Mouse (Mus musculus) ovary, postnatal 10 days (tissue): ENCODE results near the gene Prkd2.

Experiments
- DNase-seq: peaks from one replicate; pipeline ENCODE4 v3.0.0; 2022; ENCODE audit warnings: low spot score

Gene Prkd2

DNA sequence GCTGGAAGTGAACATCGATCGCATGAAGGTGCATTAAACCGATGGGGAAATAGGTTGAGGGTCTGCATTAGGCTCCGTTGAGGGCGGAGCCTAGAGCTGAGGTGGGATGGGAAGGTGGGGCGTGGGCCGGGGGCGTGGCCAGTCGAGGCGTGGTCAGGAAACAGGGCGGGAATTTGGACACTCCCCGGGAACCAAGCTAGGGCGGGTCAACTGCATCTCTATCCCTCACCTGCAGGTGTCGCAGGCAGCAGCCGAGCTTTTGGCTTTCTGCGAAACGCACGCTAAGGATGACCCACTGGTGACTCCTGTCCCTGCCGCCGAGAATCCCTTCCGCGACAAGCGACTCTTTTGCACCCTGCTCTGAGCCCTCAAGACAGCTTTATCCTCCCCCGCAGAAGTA lies 52.3 kb downstream of the Prkd2 start:
- DNase-seq, result no peak

DNA sequence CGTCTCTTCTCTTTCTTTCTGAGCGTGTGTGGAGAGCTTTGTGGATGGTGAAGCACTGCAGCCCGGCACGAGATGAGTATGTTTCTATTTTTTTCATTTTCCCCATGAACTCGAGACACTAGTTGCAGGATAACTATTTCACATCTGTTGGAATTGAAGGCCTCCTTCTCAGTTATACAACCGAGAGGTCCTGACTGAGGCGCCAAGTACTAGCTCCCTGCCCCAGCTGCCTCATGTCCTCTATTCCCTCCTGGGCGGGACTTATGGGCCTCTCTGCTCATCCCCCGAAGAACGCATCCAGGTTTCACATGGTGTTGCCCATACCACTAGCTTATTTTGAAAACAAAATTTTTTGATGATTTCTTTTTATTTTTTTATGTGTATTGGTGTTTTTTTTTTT lies 52.8 kb downstream of the Prkd2 start:
- DNase-seq, result no peak

DNA sequence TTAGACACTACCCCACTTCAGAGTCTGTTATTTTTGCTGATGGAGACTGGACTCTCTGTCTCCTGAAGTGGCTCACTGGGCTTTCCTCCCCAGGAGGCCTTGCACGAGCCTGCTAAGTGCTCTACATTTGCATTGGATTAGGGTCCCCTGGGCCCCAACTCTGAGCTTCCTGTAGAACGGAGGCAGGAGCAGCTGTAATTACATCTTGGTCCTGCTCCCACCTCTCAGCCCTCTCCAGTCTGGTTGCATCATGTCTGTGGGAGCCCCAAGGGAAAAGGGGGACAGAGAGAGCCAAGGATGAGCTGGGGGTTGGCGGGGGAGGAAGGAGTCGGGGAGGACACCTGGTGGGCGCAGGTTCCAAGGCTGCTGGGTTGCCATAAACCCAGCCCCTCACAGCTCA lies 57.8 kb downstream of the Prkd2 start:
- DNase-seq, result no peak

DNA sequence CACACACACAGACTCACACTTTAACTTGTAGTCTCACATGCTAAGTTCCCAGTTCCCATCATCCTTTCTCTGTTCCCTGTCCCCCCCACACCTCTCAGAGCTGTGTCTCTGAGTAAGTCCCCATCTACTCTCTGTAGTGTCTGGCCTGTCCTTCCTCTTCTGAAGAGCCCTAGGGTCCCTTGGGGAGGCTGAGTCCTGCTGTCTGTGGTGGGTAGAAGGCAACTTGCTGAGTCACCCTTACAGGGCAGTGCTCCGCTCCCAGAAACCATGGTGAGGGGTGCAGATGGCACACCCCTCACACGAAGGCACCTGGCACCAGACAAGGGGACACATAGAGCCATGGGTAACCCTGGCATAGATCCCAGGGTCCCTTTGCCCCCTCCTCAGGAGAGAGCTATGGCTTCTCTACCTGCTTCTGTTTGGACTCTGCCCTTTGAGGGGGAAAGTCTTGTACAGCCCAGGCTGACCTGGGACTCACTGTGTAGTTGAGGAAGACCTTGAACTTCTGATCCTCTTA lies 60.8 kb downstream of the Prkd2 start:
- DNase-seq, result no peak

DNA sequence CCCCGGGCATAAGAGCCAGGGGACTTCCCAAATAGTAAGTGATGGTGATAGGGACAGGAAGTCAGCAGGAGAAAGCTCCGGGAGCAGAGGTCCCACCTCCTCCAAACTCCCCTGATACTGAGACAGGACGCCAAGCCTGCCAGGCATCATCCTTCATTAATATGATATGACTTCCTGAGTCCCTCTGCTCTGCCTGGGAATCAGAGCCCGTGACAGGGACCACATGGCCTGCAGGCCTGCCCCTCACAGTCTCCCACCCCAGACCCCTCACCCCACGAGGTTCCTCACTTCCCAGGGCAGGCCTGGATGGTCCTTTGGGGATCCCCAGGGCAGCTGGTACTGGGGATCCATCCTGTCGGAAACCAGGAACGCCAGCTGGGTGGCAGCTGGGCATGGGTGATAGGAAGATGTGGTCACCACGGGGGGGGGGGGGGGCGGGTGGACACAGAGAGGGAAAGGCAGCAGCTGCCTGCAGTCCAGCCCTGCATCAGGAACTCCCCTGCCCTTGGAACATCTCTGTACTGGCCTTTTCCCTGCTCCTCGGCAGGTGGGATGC lies 61.5 kb downstream of the Prkd2 start:
- no peak for DNase-seq

DNA sequence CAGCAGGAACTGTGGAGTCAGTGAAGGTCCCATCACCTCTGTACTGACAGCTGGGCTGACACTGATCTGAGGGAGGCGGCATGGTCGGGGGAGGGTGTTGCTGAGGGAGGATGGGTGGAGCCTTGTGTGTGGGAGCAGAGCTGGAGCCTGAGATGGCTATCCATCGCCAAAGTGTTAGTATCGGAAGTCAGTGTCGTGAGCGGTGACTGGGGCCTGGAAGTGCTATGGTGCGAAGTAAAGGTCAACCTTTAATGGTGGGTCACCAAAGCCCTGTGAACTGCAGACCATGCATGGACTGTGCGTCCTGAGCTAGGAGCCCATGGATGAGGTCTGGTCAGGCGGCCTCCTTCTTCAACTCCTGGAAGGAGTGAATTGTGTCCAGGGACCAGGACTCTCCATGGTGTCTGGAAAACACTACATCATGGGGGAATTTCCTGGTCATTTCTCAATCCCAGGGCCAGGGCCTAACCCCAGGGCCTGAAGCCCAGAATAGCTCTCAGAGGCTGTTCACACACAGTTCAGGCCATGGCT lies 62.9 kb downstream of the Prkd2 start:
- DNase-seq, result no peak

DNA sequence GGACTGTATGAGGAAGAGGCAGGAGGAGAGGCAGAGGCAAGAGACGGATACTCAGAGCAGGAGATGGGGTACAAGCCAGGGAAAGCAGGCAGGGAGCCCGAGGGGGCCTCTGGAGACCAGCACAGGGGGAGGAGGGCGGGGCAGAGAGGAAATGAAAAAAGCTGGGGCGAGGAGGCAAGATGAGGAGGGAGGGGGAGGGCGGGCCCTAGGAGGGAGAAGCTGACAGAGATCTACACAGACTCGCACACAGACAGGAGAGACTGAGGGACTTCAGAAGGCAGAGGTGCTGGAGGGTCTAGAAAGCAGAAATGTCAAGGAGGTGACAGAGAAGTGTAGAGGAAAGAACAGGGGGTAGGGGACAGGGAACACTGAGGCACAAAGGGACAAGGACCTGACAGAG lies 63.6 kb downstream of the Prkd2 start, which contains the start of gene Ptgir:
Ptgir (plus strand) TSS at position 210 of the 400 bp plus-strand sequence.
- DNase-seq, result no peak

DNA sequence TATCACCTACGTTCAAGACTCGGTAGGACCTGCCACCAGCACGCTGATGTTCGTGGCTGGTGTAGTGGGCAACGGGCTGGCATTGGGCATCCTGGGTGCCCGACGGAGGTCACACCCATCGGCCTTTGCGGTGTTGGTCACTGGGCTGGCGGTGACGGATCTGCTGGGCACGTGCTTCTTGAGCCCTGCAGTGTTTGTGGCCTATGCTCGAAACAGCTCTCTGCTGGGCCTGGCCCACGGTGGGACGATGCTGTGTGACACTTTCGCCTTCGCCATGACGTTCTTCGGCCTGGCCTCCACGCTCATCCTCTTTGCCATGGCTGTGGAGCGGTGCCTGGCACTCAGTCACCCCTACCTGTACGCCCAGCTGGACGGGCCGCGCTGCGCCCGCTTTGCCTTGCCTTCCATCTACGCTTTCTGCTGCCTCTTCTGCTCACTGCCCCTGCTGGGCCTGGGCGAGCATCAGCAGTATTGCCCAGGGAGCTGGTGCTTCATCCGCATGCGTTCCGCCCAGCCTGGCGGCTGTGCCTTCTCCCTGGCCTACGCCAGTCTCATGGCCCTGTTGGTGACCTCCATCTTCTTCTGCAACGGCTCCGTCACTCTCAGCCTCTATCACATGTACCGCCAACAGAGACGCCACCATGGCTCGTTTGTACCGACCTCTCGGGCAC lies 64.3 kb downstream of the Prkd2 start:
- DNase-seq, result no peak

DNA sequence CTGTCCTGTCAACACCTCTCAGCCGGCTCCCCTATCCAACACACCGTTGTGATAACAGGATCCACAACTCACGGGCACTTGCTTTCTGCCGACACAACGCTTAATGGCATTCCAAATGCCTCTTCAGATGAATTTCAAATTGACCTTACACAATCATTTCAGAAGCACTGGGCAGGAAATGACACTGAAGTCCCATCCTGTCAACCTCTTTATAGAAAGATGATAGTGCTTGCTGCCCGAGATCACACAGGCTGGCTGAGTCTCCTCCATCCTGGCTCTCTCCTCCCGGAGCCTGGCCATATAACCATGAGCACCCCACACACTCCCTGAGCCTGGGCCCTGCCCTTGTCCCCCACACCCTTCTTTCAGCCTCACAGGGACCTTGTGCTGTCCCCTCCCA lies 65.1 kb downstream of the Prkd2 start:
- no peak for DNase-seq

DNA sequence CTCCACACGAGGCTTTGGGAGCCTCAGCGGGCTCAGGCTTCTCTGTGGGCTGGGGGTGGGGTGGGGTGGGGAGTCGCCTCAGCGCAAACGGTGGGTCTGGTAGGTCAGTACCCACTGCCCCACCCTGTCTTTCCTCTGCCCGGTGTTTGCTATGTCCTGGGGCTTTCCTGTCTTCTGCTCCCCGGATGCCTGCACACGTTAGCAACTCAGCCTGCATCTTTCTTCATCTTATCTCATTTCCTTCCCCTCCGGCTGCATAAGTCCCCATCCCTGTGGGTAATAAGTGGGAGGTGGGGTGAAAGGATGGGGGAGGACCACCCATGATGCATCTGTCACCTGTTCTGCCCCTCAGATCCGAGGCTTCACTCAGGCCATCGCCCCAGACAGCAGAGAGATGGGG lies 65.7 kb downstream of the Prkd2 start:
- DNase-seq, result no peak

DNA sequence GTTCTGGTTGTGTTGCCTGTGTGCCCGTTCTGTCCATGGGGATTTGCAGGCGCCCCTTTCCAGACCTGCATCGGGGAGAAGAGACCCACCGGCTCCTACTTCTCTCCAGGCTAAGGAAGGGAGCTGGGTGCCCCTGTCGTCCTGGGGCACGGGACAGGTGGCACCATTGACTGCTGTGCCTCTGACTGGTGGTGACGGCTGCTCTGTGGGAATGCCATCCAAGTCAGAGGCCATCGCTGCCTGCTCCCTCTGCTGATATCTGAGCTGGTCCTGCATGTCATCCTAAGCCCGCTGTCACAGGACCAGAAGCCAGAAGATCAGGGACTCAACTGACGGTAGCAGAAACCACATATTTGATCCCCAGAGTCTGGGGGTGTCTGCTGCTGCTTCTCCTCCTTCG lies 66.2 kb downstream of the Prkd2 start:
- no peak for DNase-seq

DNA sequence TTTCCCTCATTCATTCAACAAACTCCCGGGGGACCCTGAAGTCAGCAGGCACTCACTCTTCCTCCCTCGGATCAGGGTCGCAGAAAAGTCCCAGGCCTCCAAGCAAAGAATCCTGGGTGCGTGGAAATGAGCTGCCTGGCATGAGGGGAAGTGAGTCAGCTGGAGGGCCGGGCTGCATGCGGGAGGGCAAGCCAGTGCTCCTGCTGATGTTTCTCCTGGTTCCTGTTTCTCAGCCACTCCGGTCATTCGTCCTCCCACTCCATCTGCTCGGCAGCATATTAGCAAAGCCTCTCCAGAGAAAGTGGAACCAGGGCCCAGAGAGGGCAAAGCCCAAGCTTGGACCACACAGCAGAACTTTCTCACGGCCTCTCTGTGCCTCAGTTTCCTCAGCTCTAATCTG lies 67.2 kb downstream of the Prkd2 start:
- DNase-seq, result no peak

DNA sequence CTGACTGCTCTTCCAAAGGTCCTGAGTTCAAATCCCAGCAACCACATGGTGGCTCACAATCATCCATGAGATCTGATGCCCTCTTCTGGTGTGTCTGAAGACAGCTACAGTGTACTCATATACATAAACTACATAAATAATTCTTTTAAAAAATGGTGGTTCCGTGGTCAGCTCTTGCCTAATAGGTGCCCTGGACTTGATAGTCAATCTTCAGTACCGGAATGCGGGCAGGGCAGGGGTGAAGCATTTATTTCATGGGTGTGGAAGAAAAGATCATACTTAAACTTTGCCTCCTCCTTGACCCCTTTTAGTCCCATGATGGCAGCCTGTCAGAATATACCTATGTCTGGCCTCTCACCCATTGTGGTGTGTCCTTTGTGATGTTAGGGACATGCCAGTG lies 69.2 kb downstream of the Prkd2 start:
- no peak for DNase-seq

DNA sequence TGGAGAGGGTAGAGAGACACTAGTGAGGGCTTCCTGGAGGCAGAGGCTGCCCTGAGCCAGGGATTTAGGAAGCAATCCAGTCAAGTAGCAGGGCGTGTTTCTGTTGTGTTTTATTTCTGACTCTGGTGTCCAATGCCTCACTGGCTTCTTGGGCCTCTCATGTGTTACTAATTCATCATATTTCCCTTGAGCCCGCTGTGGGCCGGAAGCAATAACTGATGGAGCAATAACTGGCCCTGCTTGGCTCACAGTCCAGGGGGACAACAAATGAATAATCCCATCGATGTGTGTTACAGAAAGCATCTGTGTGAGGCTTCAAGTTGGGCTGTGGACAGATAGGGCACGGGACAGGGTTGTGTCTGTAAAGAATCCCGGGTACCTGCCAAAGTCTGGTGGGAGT lies 69.7 kb downstream of the Prkd2 start:
- no peak for DNase-seq

DNA sequence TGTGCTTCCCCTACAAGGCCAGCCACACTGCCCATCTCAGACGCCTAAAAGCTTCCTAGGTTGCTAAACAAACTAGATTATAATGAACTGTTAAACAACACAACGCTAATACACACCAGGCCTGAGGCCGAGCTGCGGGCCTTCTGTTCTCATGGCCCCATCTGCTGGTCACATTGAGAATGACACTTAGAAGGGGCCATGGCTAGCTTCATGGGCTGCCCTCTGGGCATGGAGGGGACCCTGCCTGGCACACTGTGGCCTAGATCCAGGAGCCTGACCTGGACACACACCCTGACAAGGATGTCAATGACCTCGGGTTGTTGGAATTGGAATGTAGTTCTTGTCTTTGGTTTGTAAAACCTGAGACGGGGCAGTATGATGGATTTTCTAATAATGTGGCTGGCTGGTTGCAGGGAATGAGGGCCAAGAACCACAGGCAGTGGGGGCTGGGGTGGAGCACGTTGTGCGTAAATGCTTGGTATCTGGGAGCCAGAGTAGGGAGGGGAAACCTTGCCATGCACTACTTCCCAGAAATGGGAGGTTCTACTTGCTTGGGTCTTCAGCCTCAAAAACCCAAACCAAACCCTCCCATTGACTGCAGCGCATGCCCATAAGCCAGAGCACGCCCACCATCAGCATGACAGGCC lies 71.2 kb downstream of the Prkd2 start:
- no peak for DNase-seq

DNA sequence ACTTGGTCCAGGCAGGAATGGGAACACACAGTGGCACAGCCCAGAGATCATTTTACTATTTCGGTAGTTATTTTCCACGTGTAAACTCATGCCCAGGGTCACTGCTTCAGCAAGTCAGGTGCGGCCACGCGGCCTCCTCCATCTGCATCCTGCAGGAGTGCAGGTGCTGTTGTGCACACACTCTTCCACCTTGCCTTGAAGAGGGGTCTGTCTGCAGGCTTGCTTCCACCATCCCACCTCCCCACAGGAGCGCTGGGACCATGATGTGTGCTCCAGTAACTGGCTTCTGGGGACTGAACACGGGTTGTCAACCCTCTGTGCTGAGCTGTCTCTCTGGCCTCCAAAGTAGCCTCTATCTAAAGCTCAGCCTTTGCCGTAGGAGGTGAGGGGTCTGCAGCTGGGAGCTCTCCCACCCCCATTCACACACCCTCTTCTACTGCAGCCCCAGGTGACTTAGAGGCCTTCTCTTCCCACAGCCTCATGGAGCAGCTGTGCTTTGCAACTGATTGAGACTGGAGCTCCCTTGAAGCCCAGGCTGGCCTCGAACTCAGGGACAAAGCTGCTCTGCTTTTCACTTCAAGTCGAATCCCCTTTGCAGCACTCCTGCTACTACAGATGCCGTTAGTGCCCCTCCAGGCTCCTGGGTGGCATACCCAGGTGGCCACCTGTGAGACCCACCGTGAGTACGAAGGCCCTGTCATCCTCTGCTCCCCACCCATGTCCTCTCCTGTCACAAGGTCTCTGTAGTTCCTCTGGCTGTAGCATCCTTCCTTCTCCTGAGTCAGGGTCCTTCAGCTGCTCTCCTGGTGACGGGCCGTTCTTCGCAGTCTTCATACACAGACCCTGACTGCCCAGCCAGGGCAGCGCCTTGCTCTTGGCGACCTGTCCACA lies 72.0 kb downstream of the Prkd2 start:
- no peak for DNase-seq

DNA sequence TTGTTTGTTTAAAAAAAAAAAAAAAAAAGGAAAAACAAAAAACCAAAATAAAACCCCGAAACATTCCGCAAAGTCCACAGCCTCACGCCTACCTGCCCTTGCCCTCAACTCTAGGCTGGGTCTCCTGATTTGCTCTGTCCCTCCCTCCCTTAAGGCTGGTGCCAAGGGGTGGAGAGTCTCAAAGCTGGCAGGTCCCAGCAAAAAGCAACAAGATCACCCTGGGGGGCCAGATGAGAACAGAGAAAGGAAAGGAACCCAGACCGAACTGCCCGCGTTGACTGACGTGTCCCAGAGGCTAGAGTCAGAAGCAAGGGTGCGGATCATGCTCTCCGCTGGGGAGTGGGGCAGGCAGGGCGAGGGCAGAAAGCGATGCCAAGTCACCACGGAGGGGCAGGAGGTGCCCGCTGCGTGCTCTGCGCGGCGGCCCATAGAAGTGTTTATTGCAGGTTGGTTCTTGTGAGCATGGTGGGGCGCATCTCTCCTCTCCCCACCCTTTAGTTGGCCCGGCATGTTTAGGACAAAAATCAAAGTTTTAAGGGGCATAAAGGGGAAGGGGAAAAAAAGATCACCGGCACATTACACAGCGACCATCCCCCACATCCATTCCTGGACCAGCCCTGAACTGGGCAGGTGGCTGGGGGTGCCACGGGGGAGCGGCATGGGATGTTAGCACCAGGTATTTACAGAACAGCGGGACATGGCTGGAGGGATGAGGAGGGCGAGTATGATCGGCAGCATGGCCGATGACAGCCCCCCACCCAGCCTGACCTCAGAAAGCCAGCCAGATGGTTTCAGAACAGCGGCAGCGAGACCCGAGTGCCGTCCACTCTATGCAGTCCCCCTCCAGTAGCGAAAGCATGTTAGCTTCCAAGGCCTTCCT lies 73.0 kb downstream of the Prkd2 start:
- no peak for DNase-seq

DNA sequence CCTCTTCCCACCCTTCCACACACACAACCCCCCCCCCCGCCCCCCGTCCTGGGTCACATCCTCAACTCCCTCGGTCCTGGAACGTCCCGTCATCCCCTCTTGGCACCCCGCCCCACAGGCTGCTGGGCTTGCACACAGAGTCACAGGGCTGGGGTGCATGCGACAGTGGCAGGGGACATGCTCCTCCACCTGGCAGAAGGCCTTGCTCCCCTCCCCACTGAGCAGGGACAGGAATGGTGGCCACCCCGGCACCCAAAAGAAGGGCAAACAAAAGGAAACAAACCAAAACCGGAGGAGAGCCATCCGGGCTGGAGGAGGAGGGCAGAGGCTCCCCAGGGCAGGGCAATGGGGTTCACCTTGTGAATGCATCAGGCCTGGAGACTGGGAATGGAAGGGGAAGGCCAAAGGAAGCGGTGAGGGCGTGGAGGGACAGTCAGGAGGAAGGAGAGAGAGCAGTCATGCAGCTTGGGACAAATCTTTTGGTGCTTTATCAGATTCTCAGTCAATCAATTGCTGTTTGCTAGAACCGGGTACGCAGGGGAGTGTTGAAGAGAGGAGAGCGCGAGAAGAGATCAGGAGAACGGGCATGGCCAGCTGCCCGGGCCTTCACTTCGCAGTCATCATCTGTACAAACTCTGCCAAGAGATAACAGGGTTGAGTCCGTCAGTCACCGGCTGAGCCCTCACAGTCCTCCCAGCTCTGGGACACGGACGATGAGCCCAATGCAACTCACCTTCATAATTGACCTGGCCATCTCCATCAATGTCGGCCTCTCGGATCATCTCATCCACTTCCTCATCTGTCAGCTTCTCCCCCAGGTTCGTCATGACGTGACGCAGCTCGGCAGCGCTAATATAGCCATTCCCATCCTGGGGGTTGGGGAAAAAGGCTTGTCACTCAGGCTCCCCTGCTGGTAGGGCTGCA lies 73.9 kb downstream of the Prkd2 start:
- DNase-seq, result no peak

DNA sequence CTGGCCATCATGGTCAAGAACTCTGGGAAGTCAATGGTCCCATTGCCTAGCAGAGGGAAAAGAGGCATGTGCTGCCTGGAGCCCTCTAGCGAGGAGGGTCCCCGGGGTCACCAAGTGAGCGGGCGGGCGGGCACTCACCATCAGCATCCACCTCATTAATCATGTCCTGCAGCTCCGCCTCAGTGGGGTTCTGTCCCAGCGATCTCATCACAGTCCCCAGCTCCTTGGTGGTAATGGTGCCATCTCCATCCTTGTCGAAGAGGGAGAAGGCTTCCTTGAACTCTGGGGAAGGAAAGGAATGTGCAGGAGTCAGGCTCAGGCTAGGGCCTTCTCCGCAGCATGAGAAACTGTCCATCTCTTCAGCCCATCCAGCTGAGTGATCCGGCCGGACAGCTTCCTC lies 74.7 kb downstream of the Prkd2 start:
- DNase-seq, result no peak

DNA sequence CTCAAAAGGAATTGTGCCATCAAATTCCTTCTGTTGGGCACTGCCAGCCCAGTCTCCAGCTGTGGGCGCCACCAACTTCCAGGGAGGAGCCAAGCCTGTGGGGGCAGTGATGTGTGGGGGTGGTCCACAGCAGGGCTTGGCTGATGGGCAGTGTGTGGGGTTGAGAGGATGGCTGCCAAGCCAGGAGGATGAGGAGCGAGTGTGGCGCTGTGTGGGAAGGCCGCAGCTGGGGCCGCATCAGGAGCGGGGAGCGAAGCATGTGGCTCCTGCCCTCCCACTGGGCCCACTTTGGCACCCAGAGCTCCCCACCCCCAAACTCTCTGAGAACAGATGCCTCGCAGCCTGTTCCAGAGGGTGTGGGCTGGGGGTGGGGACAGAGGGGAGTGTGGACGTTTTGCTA lies 75.3 kb downstream of the Prkd2 start:
- no peak for DNase-seq
